Mouse (Mus musculus) lung, adult 2 months (tissue): Measurements from ENCODE around the gene Polr3g.

Experiments used
- CTCF ChIP-seq: fragments of 200-500 bp; IDR thresholded peaks from 2 replicates; pipeline ENCODE4 v1.5.1; 2011; ENCODE audit warnings: mild to moderate bottlenecking, low read length, control low read depth; ENCODE audit not compliant: insufficient read depth
- POLR2A ChIP-seq: fragments of 200-500 bp; IDR thresholded peaks from 2 replicates; pipeline ENCODE4 v1.6.1; 2011; ENCODE audit warnings: low read depth, mild to moderate bottlenecking, control low read depth, low read length, borderline replicate concordance; ENCODE audit errors: extremely low read depth

DNA sequence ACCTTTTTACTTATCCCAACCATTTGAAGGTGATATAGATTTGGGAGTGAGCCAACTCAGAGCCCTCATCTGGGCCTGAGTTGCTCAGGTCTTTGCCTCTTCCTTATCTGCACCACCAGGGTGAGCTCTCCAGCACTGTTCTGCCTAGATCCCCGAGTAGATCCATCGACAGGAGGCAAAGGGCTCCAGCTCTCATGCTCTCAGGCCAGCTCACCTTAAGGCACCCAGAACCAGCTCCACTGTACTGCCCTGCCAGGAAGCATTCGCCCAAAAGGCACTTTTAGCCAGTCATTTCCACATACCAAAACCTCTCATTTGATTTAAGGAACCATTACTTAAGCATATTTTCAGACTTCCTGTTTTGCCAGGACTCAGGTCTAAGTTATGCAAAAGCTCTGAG, 30.1 kb upstream of the Polr3g start:
- TF ChIP-seq POLR2A (no peak), CTCF (peak; percentile 27; the same call in 1 of the 2 replicates)
